Mouse (Mus musculus) adrenal gland (tissue): ENCODE measurements around the gene Klhl33.

Experiments used
- intact Hi-C: fragments of 180-260 bp; cut with DNase I; formaldehyde crosslinking; loops from one replicate; pipeline ENCODE4 v1.15.1; 2025

Gene Klhl33

DNA sequence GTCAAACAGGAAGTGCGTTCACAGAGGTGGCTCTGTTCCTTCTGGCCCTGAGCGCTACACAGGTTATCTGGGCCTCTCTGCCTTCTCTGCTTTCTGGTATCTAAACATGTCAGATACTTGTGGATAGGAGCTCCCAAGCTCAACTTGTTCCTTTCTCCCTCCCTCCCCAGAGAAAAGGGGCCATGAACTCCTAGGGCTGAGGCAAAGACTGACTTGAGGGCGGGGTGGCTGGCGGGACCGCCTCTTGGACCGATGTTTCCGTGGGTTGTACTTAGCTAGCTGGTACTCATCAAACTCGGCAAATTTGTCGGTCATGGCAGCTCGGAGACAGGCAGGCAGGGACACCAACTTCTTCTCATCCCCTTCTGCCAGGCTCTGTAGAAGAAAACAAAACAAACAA lies 34.7 kb downstream of the Klhl33 start:
- intact Hi-C loops, result no loop called here

DNA sequence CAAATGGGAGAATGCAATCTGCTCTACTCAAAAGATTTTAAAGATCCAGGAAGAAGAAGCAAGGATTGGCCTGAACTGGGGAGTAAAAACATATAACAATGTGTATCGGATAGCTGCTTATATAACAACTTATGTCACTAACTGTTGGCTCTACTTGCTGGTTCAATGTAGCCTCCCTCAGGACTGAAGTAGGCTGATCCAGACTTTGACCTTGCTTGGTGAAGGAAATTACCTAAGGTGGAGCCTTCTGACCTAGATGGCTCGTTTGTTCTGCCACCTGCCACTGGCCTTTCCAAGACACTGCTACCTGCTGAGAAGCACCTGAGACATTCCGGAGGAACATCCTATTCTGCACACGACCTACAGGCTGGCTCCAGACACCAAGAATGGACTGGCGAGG lies 41.5 kb downstream of the Klhl33 start:
- intact Hi-C loops, result no loop called here
